Mouse (Mus musculus): Measurements from ENCODE around the gene Gpr61. TPM values are rescaled to one million over a fixed set of nuclear protein-coding genes. Genes with fewer than 3 reads are reported as not detected.

Gpr61 gene
- polyA plus RNA-seq, 1 experiment from 2014 or later = 0.02 TPM

GRCm38 (mm10) chr3:108124131-108124530, 30.6 kb downstream of the Gpr61 start:
- peaks cover 26% of the 10 kb centered on the region for H3K36me3 ChIP-seq (ENCODE audit: control insufficient read depth, insufficient read depth)
- H3K9ac ChIP-seq (ENCODE audit: low read depth, low read length) = no peak overlapping the region
- no peaks in the 10 kb centered on the region for H3K9me3 ChIP-seq (replicated peaks; ENCODE audit: control insufficient read depth, low read length)
- H3K4me1 ChIP-seq (ENCODE audit: control insufficient read depth, low read depth, low read length) = peaks cover 39% of the 10 kb centered on the region
- no peak overlapping the region for H3K4me2 ChIP-seq (ENCODE audit: low read depth, low read length)
- ATAC-seq (ENCODE audit: low read depth) = no peak
- H3K4me3 ChIP-seq (ENCODE audit: low read depth, low read length) = no peak overlapping the region
- 36% methylated on average over 1 of the region's 1 CpGs for WGBS (ENCODE audit: insufficient replicate concordance)
- no peaks in the 10 kb centered on the region for H3K27me3 ChIP-seq (ENCODE audit: control insufficient read depth, insufficient read depth, low read depth, low read length)
- H3K27ac ChIP-seq (ENCODE audit: low read length) = peak overlapping the region; percentile 30; the same call in 1 of the 2 replicates

GRCm38 (mm10) chr3:108123242-108123641, 31.4 kb downstream of the Gpr61 start:
- Histone ChIP-seq H3K9ac (ENCODE audit: low read depth, low read length) (no peak overlapping the region), H3K4me1 (ENCODE audit: control insufficient read depth, low read depth, low read length) (peaks cover 30% of the 10 kb centered on the region), H3K27me3 (ENCODE audit: control insufficient read depth, insufficient read depth, low read depth, low read length) (no peaks in the 10 kb centered on the region), H3K4me2 (ENCODE audit: low read depth, low read length) (no peak overlapping the region), H3K27ac (ENCODE audit: low read length) (no peak overlapping the region), H3K9me3 (replicated peaks; ENCODE audit: control insufficient read depth, low read length) (no peaks in the 10 kb centered on the region), H3K36me3 (ENCODE audit: control insufficient read depth, insufficient read depth) (peaks cover 33% of the 10 kb centered on the region), H3K4me3 (ENCODE audit: low read depth, low read length) (no peak overlapping the region)
- WGBS (ENCODE audit: insufficient replicate concordance) = 82% methylated on average over 5 of the region's 5 CpGs
- ATAC-seq (ENCODE audit: low read depth) = no peak

- H3K9ac ChIP-seq (ENCODE audit: low read depth, low read length) = no peak overlapping the region
- H3K27ac ChIP-seq (ENCODE audit: low read length) = no peak overlapping the region
- no peak overlapping the region for H3K4me3 ChIP-seq (ENCODE audit: low read depth, low read length)
- H3K9me3 ChIP-seq (replicated peaks; ENCODE audit: control insufficient read depth, low read length) = no peaks in the 10 kb centered on the region
- H3K4me1 ChIP-seq (ENCODE audit: control insufficient read depth, low read depth, low read length) = peaks cover 16% of the 10 kb centered on the region
- peaks cover 38% of the 10 kb centered on the region for H3K36me3 ChIP-seq (ENCODE audit: control insufficient read depth, insufficient read depth)
- 83% methylated on average over 3 of the region's 3 CpGs for WGBS (ENCODE audit: insufficient replicate concordance)
- ATAC-seq (ENCODE audit: low read depth) = no peak
- H3K4me2 ChIP-seq (ENCODE audit: low read depth, low read length) = no peak overlapping the region
- no peaks in the 10 kb centered on the region for H3K27me3 ChIP-seq (ENCODE audit: control insufficient read depth, insufficient read depth, low read depth, low read length)
Measured at GRCm38 (mm10) chr3:108121101-108121500, 33.6 kb downstream of the Gpr61 start.

- no peaks in the 10 kb centered on the region for H3K9me3 ChIP-seq (replicated peaks; ENCODE audit: control insufficient read depth, low read length)
- peaks cover 3% of the 10 kb centered on the region for H3K4me1 ChIP-seq (ENCODE audit: control insufficient read depth, low read depth, low read length)
- H3K36me3 ChIP-seq (ENCODE audit: control insufficient read depth, insufficient read depth) = peaks cover 52% of the 10 kb centered on the region
- H3K27me3 ChIP-seq (ENCODE audit: control insufficient read depth, insufficient read depth, low read depth, low read length) = no peaks in the 10 kb centered on the region
- H3K27ac ChIP-seq (ENCODE audit: low read length) = no peak overlapping the region
- no peak overlapping the region for H3K4me3 ChIP-seq (ENCODE audit: low read depth, low read length)
- no peak overlapping the region for H3K9ac ChIP-seq (ENCODE audit: low read depth, low read length)
- no peak overlapping the region for H3K4me2 ChIP-seq (ENCODE audit: low read depth, low read length)
- ATAC-seq (ENCODE audit: low read depth) = no peak
- 82% methylated on average over 6 of the region's 6 CpGs for WGBS (ENCODE audit: insufficient replicate concordance)
Measured at GRCm38 (mm10) chr3:108117465-108117864, 37.2 kb downstream of the Gpr61 start.

GRCm38 (mm10) chr3:108113591-108114289, 40.9 kb downstream of the Gpr61 start:
- peaks cover 60% of the 10 kb centered on the region for H3K36me3 ChIP-seq (ENCODE audit: control insufficient read depth, insufficient read depth)

DNA sequence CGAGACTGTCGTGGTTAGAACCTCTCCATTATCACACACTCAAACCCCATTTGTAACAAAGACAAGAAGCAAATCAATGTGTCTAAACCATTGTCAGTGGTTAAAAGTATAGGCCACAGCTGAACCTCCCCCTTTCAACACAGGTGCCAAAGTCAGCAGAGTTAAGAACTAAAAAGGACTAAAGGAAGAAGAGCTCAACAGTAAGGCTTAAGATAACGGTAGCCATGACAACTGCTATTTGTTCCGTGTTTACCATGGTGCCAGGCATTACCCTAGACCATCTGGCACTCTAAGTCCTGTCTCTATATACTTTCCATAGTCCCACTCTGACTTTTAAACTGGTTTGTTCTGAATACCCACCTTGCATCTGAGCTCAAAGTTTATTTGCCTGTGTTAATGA, 42.0 kb downstream of the Gpr61 start:
- H3K27me3 ChIP-seq (ENCODE audit: control insufficient read depth, insufficient read depth, low read depth, low read length) = no peaks in the 10 kb centered on the region
- H3K9me3 ChIP-seq (replicated peaks; ENCODE audit: control insufficient read depth, low read length) = no peaks in the 10 kb centered on the region
- no peak overlapping the region for H3K4me2 ChIP-seq (ENCODE audit: low read depth, low read length)
- H3K9ac ChIP-seq (ENCODE audit: low read depth, low read length) = no peak overlapping the region; the same call in 1 of the 2 replicates
- 66% methylated on average over 4 of the region's 4 CpGs for WGBS (ENCODE audit: insufficient replicate concordance)
- peaks cover 6% of the 10 kb centered on the region for H3K4me1 ChIP-seq (ENCODE audit: control insufficient read depth, low read depth, low read length)
- 0 out of 2 replicates have a peak, but pooled peaks have one; percentile 16 for ATAC-seq (ENCODE audit: low read depth)
- no peak overlapping the region for H3K4me3 ChIP-seq (ENCODE audit: low read depth, low read length)
- H3K27ac ChIP-seq (ENCODE audit: low read length) = no peak overlapping the region; the same call in 1 of the 2 replicates
- peaks cover 67% of the 10 kb centered on the region for H3K36me3 ChIP-seq (ENCODE audit: control insufficient read depth, insufficient read depth)

More at GRCm38 (mm10) chr3:108113591-108114289, 40.9 kb downstream of the Gpr61 start:
- Histone ChIP-seq H3K4me2 (ENCODE audit: low read depth, low read length) (no peak overlapping the region), H3K9ac (ENCODE audit: low read depth, low read length) (no peak overlapping the region), H3K27me3 (ENCODE audit: control insufficient read depth, insufficient read depth, low read depth, low read length) (no peaks in the 10 kb centered on the region), H3K4me3 (ENCODE audit: low read depth, low read length) (no peak overlapping the region), H3K9me3 (replicated peaks; ENCODE audit: control insufficient read depth, low read length) (no peaks in the 10 kb centered on the region), H3K4me1 (ENCODE audit: control insufficient read depth, low read depth, low read length) (peaks cover 6% of the 10 kb centered on the region), H3K27ac (ENCODE audit: low read length) (no peak overlapping the region)
- no peak for ATAC-seq (ENCODE audit: low read depth)
- WGBS (ENCODE audit: insufficient replicate concordance) = 83% methylated on average over 7 of the region's 7 CpGs

DNA sequence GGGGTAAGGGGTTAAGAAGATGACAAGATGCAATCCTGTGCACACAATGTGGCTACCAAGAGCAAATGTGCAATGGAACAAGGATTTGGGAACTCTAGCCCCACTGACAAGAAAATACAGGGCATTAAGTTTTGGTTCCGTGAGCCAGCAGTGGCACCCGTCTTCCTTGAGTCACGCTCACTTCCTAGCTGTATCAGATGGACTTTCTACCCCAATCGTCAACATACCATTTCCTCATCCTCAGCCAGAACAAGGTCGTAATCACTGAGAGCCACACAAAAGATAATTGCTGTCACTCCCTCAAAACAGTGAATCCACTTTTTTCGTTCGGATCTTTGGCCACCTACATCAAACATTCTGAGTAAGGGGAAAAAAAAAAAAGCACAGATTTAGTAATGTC, 42.4 kb downstream of the Gpr61 start:
- Histone ChIP-seq H3K27ac (ENCODE audit: low read length) (no peak overlapping the region), H3K4me1 (ENCODE audit: control insufficient read depth, low read depth, low read length) (peaks cover 6% of the 10 kb centered on the region), H3K36me3 (ENCODE audit: control insufficient read depth, insufficient read depth) (peaks cover 66% of the 10 kb centered on the region), H3K4me2 (ENCODE audit: low read depth, low read length) (no peak overlapping the region), H3K9me3 (replicated peaks; ENCODE audit: control insufficient read depth, low read length) (no peaks in the 10 kb centered on the region), H3K27me3 (ENCODE audit: control insufficient read depth, insufficient read depth, low read depth, low read length) (no peaks in the 10 kb centered on the region), H3K4me3 (ENCODE audit: low read depth, low read length) (no peak overlapping the region), H3K9ac (ENCODE audit: low read depth, low read length) (no peak overlapping the region; the same call in 1 of the 2 replicates)
- no peak for ATAC-seq (ENCODE audit: low read depth)
- WGBS (ENCODE audit: insufficient replicate concordance) = 57% methylated on average over 7 of the region's 7 CpGs

- H3K36me3 ChIP-seq (ENCODE audit: control insufficient read depth, insufficient read depth) = peaks cover 70% of the 10 kb centered on the region
- no peak for ATAC-seq (ENCODE audit: low read depth)
- H3K27ac ChIP-seq (ENCODE audit: low read length) = no peak overlapping the region
Measured at GRCm38 (mm10) chr3:108111320-108111719, 43.4 kb downstream of the Gpr61 start.

DNA sequence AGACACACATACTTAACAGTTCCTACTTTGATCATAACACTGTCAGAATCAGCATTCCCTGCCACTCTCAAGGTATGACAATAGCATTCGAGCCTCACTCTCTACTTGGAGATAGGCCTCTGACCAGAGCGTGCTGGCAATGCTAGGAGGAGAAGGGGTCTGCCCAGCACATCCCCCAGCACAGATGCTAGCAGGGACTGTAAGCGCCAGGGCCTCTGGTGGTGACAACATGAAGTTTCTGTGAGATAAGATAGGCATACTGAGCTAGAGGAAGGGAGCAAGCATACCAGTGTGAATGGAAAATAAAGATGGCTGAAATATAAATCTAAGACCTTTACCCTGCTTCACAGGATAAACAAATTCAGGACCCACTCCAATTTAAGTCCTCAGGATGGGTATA, 49.4 kb downstream of the Gpr61 start:
- no peak overlapping the region for H3K4me2 ChIP-seq (ENCODE audit: low read depth, low read length)
- ATAC-seq (ENCODE audit: low read depth) = peak; percentile 92
- no peaks in the 10 kb centered on the region for H3K9me3 ChIP-seq (replicated peaks; ENCODE audit: control insufficient read depth, low read length)
- peaks cover 36% of the 10 kb centered on the region for H3K36me3 ChIP-seq (ENCODE audit: control insufficient read depth, insufficient read depth)
- no peak overlapping the region for H3K4me3 ChIP-seq (ENCODE audit: low read depth, low read length)
- peak overlapping the region; percentile 25; the same call in 1 of the 2 replicates for H3K9ac ChIP-seq (ENCODE audit: low read depth, low read length)
- peaks cover 23% of the 10 kb centered on the region for H3K4me1 ChIP-seq (ENCODE audit: control insufficient read depth, low read depth, low read length)
- WGBS (ENCODE audit: insufficient replicate concordance) = 22% methylated on average over 3 of the region's 3 CpGs
- H3K27me3 ChIP-seq (ENCODE audit: control insufficient read depth, insufficient read depth, low read depth, low read length) = no peaks in the 10 kb centered on the region
- peak overlapping the region; percentile 63; the same call in 1 of the 2 replicates for H3K27ac ChIP-seq (ENCODE audit: low read length)

More at GRCm38 (mm10) chr3:108111320-108111719, 43.4 kb downstream of the Gpr61 start:
- Histone ChIP-seq H3K9ac (ENCODE audit: low read depth, low read length) (no peak overlapping the region), H3K4me1 (ENCODE audit: control insufficient read depth, low read depth, low read length) (peaks cover 9% of the 10 kb centered on the region), H3K4me2 (ENCODE audit: low read depth, low read length) (no peak overlapping the region), H3K4me3 (ENCODE audit: low read depth, low read length) (no peak overlapping the region), H3K9me3 (replicated peaks; ENCODE audit: control insufficient read depth, low read length) (no peaks in the 10 kb centered on the region), H3K27me3 (ENCODE audit: control insufficient read depth, insufficient read depth, low read depth, low read length) (no peaks in the 10 kb centered on the region)
- 82% methylated on average over 5 of the region's 5 CpGs for WGBS (ENCODE audit: insufficient replicate concordance)
